Mouse (Mus musculus): Measurements from ENCODE around the gene Prss12.

Prss12 gene

DNA sequence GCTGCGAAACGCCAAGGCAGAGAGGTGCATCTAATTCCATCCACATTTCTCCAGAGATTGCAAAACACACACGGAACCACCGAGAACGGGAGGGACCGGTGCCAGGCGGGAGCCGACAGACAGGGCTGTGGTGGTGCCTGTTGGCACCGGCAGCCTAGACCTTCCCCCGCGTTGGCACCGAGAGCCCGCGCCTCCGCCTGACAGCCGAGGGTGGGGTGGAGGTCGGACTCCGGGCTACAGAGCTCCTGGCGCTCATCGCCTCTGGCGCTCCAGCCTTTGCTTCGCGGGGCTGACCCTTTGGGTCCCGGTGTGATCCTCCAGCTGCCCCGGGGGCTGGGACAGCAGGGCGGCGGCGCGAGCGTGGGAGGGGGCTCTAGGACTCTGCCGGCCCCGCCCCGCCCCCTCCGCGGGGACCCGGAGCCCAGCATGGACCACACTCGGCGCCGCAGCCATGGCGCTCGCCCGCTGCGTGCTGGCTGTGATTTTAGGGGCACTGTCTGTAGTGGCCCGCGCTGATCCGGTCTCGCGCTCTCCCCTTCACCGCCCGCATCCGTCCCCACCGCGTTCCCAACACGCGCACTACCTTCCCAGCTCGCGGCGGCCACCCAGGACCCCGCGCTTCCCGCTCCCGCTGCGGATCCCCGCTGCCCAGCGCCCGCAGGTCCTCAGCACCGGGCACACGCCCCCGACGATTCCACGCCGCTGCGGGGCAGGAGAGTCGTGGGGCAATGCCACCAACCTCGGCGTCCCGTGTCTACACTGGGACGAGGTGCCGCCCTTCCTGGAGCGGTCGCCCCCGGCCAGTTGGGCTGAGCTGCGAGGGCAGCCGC lies at the start of gene Prss12:
Gene Prss12, plus strand, starts transcription at position 206 of the 830 bp plus-strand sequence.
- DNase-seq (ENCODE audit: low read depth, low spot score): no peak

DNA sequence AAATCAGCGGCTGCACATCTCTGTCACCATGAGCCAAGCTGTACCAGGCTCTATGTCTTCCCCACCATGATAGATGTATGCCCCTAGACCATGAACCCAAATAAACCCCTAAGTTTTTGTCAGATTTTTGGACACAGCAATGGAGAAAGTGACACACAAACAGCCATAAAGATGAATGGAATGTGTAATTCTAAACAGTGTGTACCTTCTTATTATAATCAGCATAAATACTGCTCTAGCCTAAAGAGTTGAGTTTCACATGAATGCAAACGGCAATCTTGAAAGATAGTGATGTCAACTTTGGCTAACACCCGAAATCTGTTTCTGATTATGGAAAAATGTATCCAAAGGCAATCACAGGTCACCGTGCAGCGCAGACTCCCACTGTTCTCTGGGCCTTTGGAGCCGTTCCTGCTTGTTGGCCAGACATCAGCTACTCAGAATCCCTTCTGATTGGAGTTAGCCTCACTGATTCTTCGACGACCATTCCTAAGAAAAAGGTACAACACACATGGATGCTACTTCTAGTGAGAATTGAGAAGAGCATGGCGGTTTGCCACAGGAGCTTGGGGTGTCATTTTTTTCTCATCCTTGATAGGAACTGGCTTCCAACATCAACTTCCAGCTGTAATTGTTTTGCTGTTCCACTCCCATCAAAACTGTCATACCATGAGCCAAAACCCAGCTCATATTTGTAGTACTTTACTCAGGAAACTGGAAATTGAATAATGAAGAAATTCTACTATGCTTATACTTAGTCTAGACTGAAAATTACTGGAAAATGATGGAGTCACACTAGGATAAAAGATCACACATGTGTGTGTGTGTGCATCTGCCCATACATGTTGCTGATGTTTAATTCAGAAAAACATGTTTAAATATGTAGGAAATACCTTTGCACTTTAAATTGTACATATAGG lies 48.9 kb upstream of the Prss12 start:
- DNase-seq (ENCODE audit: low read depth, low spot score): no peak

DNA sequence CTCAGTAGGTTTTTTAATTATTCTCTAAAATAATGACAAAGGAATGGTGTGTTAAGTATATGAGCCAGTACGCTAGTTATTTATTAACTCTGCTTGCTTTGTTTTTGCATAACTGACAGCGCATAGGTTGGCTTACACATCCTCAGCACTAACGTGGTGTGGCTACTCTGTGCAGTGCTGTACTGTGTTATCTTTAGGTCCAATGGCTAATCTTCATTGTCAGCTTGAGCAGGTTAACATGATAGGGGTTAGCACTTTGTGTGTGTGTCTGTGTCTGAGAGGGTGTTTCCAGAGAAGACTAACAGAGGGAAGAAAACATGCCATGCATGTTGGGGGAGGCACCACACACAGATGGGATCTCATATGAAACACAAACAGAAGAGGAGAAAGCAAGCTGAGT lies 41.8 kb upstream of the Prss12 start:
- no peak for DNase-seq (ENCODE audit: low read depth, low spot score)

DNA sequence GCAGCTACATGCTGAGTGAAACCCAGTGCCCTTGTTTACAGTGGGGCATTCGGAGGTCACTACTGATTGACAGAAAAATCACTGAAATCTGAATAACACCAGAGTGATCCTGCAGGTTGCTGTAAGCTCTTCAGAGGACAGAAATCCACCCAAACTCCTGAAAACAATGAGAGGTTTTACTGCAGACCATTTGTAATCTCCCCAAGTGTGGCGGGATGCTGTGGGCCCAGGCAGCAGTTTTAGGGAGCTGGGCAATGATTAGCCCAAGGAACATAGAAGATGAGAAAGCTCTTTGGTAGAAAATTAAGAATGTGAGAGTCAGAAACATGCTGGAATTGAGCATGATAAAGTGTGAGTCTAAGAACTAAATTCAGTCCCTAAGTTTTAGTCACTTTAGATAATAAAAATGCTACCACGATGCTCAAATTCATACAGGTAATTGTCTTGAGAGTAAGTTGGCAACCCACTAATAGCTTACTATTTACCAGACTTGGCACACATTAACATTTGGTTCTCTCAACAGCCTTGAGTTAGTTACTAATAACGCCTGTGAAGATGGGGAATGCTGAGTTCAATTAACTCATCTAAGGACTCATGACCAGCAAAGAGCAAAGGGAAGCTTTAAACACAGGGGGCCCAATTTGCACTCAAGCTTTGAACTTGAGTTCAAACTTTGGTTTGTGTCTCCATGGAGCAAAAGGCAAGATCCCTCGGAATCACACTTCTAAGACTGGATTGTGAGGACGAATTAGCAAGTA lies 34.7 kb upstream of the Prss12 start:
- no peak for DNase-seq (ENCODE audit: low read depth, low spot score)

DNA sequence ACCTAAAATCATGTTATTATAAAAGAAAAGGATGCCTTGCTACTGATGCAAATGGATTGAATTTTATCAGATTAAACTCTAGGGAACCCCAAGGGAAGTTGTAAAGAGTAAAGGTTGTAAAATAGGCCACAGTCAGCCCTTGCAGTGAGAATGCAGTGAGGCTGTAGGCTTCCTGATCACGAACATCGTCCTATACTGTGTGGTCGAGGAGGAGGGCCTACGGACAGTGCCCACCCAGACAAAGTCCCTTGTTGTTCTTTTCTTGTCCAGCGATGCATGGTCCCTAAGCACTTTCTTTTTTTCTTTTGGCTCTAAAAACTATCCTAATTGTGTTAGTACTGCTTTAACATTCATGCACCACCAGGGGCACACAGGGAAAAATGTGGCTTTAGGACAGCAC lies 33.5 kb upstream of the Prss12 start:
- no peak for DNase-seq (ENCODE audit: low read depth, low spot score)

DNA sequence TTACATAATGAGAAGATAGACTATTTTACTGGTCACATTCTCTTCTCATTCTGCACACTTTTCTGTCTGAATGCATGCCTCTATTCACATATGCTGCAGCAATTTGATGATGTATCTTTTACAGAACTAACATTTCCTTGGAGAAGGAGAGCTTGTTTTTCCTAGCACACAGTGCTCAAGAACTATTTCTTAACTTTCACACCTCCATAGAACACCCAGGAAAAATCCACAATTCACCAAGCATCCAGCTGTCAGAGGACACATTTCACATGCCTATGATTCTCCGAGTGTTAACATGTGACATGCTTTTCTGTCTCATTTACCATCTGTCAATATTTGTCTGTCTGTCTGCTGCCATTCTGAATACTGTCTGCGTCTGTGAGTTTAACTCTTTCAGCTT lies 21.1 kb upstream of the Prss12 start:
- no peak for DNase-seq (ENCODE audit: low read depth, low spot score)

DNA sequence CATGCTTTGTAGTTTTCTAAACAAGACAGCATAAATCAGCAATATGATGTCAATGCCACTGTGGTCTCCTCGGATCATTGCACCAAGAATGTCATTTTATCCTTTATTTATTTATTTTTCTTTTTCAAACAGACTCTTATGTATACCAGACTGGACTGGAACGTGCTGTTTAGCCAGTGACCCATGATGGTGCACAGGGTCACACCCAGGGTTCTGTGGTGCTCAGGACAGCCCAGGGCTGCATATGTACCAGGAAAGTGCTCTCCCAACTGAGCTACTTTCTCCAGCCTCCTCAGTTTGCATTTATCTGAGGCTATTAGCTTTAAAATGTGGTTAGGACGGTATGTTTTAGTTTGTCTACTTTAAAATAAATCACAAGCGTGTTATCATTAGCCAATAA lies 18.7 kb upstream of the Prss12 start:
- DNase-seq (ENCODE audit: low read depth, low spot score): no peak

DNA sequence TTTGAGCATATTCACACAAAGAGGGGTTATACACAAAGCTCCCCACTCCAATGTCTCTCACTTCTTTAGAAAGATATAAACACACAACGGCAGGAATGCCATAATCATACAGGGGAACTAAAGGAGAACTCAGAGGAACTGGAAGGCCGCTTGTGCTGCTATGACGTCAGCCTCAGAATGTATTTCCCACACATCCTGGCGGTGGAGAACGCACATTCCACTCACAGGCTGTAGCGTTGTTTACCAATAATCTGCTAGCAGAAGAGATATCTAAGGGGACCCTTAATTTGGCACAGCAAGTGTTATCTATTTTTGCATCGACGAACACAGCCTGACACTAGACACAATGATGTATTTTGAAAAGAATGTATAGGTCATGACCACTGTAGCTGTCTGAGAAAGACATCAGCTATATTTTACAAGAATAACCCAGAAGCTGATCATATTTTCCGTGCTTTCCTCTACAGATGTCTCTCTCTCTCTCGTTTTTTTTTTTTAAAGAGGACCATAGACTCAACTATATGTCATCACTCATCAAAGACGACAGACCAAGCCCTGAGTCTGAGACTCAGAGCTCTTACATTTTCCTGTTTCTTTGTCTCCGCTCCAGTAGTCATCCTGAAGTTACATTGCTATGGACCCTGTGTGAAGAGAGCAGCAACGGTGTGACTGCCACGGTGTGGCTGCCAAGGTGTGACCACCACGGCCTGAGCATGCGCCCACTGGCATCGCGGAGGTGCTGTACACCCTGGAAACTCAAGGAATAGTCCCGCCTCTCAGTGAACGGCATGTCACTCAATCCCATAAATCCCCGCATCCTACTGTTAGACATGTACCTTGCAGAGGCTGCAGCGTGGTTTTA lies 16.9 kb upstream of the Prss12 start:
- DNase-seq (ENCODE audit: low read depth, low spot score): no peak

DNA sequence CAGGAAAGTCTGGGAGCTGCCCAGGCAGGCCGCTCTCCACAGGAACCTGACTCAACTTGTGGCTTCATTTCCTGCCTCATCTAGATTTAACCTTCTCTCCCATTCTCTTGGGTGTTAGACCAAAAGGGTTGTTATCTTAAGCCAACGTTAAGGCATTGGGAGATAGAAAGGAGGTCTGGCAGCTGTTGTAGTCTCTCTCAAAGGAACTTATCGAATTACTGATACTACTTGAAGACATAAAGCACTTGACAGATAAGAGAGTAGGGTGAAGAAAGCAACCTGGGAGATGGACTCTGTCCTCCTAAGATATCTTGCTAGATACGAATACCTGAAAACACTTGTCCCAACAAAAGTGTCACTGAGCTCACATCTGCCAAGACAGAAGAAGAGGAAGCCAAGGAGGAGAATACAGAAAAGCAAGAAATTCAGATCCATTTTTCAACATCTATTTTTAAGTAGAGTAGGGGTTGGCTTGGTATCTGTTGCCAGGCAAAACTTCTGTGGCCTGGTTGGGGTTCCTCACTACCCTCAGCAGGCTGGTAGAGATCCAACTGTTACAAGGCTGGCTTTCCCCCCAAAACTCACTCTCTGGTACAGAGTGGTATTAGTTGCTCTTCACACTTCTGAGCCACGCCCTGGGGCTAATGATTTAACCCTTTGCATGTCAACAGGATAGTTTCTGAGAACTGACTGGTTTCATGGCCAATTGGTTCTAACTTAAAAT lies 14.6 kb upstream of the Prss12 start:
- no peak for DNase-seq (ENCODE audit: low read depth, low spot score)

DNA sequence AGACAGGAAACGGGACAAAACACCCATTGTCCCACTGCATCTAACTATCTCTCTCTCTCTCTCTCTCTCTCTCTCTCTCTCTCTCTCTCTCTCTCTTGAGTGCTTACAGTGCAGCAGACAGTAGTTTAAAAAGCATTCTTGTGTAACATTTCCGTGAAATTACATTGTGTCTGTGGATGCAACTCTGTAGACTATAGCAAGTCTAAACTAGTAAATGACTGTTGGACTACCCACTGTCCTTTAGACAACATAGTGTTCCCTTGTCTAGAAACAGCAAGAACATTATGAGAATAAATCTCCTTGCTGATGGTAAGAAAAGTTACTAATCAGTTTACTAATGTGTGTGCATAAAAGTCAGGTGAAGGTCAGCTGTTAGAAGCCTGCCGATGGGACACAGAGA lies 13.4 kb upstream of the Prss12 start:
- no peak for DNase-seq (ENCODE audit: low read depth, low spot score)

DNA sequence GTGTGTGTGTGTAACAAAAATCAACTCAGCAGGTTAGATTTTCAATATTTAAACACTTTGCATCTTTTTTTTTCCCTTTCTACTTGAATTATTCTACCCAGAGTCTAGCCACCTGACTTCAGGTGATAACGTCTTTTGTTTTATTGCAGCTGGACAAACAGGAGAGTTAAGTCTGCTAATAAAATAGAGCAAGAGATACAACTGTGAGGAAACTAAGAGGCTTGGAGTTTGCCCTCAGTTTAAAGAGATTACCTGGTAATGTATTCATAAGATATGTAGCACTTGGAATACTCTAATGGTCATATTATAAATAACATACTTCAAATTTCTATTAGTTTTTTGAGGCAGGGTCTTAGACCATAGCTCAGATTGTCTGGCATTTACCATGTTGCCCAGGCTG lies 9.1 kb upstream of the Prss12 start:
- DNase-seq (ENCODE audit: low read depth, low spot score): no peak

DNA sequence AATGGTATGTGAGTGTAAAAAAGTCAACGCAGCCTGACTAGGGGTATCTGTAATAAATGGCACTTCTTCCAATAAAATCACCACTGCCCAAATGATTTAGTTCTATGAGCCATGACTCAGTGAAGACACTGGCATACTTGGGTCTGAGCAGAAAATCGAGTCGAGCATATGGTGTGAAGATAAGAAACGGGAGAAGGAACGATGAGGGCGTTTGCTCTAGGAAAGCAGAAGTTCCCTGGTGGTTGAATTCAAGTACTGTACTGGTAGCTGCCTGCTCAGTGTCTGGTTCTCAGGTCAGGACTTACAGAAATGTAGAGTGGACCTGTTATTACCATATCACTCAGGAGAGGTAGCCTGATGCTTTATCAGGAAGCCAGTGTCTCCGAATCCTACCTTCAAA lies 6.2 kb upstream of the Prss12 start:
- no peak for DNase-seq (ENCODE audit: low read depth, low spot score)

DNA sequence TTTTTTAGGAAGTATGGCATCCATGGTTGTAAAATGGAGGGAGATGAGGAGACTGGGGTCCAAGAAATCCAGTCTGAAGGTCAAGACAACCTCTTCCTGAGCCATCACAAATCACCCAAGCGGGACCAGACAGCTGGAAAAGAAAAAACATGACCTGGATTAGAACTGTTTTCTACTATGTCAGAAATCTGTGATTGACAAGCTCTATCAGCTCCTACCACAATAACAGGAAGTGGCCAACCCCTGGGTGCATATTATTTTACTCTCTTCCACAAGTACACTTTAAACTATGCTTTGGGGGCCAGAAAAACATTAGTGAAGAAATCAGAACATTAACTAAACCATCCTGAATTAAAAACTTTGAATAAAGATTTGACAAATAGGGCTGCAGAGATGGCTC lies 2.2 kb upstream of the Prss12 start:
- no peak for DNase-seq (ENCODE audit: low read depth, low spot score)

DNA sequence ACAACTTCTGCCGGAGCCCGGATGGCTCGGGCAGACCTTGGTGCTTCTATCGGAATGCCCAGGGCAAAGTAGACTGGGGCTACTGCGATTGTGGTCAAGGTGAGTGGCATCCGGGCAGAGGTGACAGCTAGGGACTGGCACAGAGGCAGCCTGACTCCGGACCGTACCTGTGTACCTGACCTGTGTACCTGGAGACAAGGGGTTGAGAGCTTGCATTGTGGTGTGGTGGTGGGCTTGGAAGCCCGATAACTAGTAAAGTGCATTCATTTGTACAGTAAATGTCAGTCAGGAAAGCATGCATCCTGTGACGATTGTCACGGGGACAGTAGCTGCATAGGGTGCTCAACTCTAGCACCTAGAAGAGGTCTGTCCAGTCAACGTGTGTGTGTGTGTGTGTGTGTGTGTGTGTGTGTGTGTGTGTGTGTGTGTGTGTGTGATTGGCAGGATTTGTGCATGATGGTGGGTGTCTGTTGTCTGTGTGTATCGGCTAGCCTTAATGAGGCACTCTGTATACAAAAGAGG lies 886 bp downstream of the Prss12 start:
- no peak for DNase-seq (ENCODE audit: low read depth, low spot score)

DNA sequence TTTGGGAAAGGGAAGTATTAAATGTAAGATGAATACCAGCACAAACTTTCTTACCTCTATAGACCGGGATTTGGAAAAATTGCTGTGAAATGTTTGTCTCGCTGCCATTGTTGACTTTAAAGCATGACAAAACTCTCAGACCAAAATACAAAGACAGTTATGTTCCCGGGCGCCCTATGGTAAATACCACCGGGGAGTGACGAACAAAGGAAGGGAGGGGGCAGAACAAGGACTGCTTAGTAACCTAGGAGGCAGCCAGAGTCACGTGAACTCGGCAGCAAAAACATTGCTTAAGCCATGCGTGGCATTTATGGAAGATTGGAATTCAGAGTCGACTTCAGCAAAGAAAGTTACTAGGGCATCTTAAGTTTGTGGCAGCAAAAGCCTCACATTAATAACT lies 1.4 kb downstream of the Prss12 start:
- no peak for DNase-seq (ENCODE audit: low read depth, low spot score)

DNA sequence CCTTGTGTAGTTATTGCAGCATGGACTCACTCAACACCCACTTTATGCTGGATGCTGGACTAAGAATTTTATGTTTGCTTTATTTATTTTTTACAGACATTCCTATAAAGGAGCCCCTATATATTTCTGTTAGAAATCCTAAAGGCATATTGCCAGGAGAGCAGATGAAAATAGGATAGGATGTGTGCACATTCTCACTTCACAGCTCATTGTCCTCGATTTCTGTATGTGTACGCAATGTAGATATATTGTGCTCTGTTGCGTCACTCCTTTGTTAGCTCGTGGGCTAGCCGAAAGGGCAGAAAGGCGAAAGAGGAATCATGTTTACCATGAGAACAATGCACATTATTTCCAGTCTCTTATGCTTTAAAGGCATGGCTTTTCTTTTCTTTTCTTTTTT lies 3.4 kb downstream of the Prss12 start:
- no peak for DNase-seq (ENCODE audit: low read depth, low spot score)

DNA sequence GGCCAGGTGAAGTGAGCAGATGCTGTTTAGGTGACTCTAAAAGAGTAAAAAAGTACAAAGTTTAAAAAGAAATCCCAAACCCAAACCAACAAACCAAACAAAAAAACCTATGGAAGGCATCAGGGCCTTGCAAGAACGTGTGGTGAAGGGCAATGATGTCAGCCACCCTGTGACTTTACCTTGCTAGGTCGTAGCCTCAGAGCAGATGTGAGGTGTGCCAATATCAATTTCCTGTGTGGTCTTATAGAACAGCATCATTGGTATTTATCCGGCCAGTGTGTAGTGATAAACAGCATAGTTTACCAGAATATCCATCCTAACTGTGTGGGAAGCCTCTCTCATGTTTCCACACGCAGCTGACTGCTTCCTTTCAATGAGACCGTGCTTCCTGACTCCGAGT lies 6.2 kb downstream of the Prss12 start:
- DNase-seq (ENCODE audit: low read depth, low spot score): no peak

DNA sequence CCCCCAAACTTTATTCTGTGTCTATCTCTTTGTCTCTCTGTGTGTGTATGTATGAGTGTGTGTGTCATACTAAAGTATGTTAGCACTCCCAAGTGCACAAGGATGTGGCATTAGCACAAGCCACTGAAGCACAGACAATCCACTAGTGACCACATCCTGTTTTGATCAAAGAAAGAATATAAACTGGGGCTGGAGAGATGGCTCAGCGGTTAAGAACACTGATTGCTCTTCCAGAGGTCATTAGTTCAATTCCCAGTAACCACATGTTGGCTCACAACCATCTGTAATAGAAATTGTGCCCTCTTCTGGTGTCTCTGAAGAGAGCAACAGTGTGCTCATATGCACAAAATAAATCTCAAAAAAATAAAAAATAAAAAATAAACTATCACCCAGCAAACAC lies 12.8 kb downstream of the Prss12 start:
- DNase-seq (ENCODE audit: low read depth, low spot score): no peak

DNA sequence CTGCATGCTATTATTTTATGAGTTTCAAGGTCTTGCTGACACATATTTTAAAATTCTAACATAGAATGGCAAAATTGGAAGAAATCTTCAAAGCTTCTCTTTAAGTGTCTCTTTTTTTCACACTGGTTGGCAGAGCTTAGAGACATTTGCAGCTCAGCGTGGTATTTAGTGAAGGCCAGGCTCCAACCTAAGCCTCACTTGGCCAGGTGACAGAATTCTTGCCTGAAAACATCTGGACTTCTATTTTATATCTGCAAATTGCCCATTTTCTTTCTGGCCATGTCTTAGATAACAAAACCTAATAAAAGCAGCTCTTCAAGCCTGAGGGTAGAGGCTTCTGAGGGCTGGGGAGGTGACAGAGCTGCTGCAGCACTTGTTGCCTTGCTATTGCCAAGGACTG lies 13.7 kb downstream of the Prss12 start:
- DNase-seq (ENCODE audit: low read depth, low spot score): no peak

DNA sequence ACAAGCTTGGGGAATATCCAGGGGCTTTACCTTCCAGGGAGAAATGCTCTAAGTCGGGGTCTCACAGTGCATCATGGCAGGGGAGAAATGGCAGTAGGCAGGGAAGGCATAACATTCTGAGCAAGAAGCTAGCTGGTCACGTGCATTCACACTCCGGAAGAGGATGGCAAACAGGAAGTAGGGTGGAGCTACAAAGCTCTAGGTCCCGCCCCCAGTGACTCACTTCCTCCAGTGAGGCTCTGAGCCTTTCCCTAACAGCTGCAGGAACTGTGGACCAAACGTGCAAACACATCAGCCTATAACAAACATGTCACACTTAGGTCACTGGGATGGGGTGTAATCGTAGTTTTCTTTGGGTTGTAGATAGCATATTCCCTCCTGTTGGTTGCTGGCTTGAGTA lies 15.6 kb downstream of the Prss12 start:
- DNase-seq (ENCODE audit: low read depth, low spot score): no peak

Data from c-Kit-negative CD71-positive TER-119-positive erythroid progenitor cells, embryonic 14.5 days (primary cell).